Mouse (Mus musculus) intestine, embryonic 15.5 days (tissue): ENCODE results near the gene Msh4. TPM values are rescaled to one million over a fixed set of nuclear protein-coding genes. Genes with fewer than 3 reads are reported as not detected.
"Not testable (repeated sequence)": the region's sequence is repeated elsewhere in the genome, so short reads cannot be mapped to it uniquely, and the experiment has no call there.

ENCODE experiments used
- ATAC-seq: fragments of 200-750 bp; cut with Nextera tagmentation; 2 replicates; pipeline ENCODE4 v1.8.0; 2017; ENCODE audit warnings: moderate TSS enrichment, moderate library complexity
- H3K27ac ChIP-seq: fragments of 300-500 bp; sonication (generic); 2 replicates; pipeline ENCODE4 v1.5.1; 2015; ENCODE audit warnings: mild to moderate bottlenecking, inconsistent platforms
- H3K27me3 ChIP-seq: fragments of 300-500 bp; sonication (generic); replicated peaks from 2 replicates; pipeline ENCODE4 v1.6.1; 2015; ENCODE audit warnings: inconsistent platforms
- H3K36me3 ChIP-seq: fragments of 300-500 bp; sonication (generic); 2 replicates; pipeline ENCODE4 v1.6.1; 2015; ENCODE audit warnings: inconsistent platforms
- H3K4me1 ChIP-seq: fragments of 300-500 bp; sonication (generic); replicated peaks from 2 replicates; pipeline ENCODE4 v1.6.1; 2015; ENCODE audit warnings: inconsistent platforms
- H3K4me2 ChIP-seq: fragments of 300-500 bp; sonication (generic); replicated peaks from 2 replicates; pipeline ENCODE4 v1.6.1; 2015; ENCODE audit warnings: mild to moderate bottlenecking, inconsistent platforms
- H3K4me3 ChIP-seq: fragments of 300-500 bp; sonication (generic); replicated peaks from 2 replicates; pipeline ENCODE4 v1.5.1; 2015; ENCODE audit warnings: inconsistent platforms
- H3K9ac ChIP-seq: fragments of 300-500 bp; sonication (generic); 2 replicates; pipeline ENCODE4 v1.6.1; 2015; ENCODE audit warnings: inconsistent platforms
- H3K9me3 ChIP-seq: fragments of 300-500 bp; sonication (generic); 2 replicates; pipeline ENCODE4 v1.6.1; 2016; ENCODE audit warnings: inconsistent platforms
- WGBS: fragments of 180-500 bp; shearing (Covaris S2); methylation state at CpG from one replicate; pipeline ENCODE4 v1.1.7; 2015; 5-methylcytosine and 5-hydroxymethylcytosine counted together
- polyA plus RNA-seq: library from polyadenylated mRNA; unstranded; fragments of >200 nt; fragmentation: Nextera tagmentation; extraction: Ambion mirVana; gene quantifications from 2 replicates; pipeline ENCODE4 v1.2.1, GENCODE M21; 2015

The Msh4 gene
- polyA plus RNA-seq, 1 experiment from 2014 or later: 0.04 TPM

DNA sequence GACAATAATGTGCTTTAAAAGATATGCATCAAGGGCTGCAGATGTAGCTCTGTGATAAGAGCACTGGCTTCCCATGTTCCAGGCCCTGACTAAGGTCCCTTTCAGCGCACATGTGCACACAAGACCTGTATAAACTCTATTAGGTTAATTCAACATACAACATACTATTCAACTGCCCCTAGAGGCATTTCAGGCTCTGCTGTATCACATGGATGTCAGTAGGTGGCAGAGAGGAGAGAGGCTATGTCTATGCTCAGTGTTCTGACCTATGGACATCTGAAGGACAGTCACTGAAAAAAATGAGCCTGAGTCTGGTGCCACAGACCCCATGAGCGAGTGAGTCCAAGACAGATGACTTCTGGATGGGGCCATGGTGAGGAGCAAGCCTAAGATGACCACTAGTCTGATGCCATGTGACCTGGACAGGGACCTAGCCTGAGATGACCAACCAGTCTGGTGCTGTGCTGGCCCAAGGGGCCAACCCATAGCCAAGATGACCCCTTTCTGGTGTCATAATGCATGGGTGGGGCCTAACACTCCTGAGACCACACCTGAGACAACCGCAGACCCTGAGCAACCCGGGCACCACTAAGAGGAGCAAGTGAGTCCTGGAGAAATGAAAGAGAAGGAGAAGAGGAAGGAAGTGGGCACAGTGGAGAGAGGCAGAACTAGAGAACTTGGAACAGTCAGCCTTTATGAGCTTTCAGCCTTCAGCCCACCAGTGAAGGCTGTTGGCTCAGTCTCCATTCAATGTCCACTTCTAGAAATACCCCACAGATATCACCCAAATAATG, 41.1 kb downstream of the Msh4 start:
- 0 out of 2 replicates have a peak, but pooled peaks have one; percentile 12 for ATAC-seq
- Histone ChIP-seq H3K9me3 (no peaks in the 10 kb centered on the region), H3K27me3 (no peaks in the 10 kb centered on the region), H3K4me2 (no peak overlapping the region), H3K9ac (no peak overlapping the region), H3K4me3 (no peak overlapping the region), H3K36me3 (no peaks in the 10 kb centered on the region), H3K27ac (no peak overlapping the region), H3K4me1 (no peaks in the 10 kb centered on the region)
- 90% methylated on average over 4 of the region's 4 CpGs for WGBS

DNA sequence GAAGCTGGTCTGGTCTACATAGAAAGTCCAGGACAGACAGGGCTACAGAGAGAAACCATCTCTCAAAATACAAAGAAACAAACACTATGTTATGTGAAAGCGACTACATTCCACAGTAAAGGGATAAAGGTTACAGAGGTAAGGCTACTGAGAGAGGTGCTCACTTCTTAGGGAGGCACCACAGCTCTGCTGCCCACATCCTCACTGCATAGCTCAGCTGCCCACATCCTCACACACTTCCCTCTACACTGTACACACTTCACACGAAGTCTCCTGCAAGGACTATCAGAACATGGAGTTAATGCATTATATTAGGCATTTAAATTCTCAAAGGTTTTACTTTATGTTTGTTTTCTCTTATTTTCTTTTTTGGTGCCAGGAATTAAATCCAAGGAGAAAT, 42.1 kb downstream of the Msh4 start:
- no peak overlapping the region for H3K4me3 ChIP-seq
- no peaks in the 10 kb centered on the region for H3K36me3 ChIP-seq
- WGBS: 82% methylated on average over 2 of the region's 2 CpGs
- ATAC-seq: no peak
- no peak overlapping the region for H3K27ac ChIP-seq
- H3K27me3 ChIP-seq: no peaks in the 10 kb centered on the region
- no peaks in the 10 kb centered on the region for H3K4me1 ChIP-seq
- H3K9ac ChIP-seq: no peak overlapping the region
- no peaks in the 10 kb centered on the region for H3K9me3 ChIP-seq
- no peak overlapping the region for H3K4me2 ChIP-seq

DNA sequence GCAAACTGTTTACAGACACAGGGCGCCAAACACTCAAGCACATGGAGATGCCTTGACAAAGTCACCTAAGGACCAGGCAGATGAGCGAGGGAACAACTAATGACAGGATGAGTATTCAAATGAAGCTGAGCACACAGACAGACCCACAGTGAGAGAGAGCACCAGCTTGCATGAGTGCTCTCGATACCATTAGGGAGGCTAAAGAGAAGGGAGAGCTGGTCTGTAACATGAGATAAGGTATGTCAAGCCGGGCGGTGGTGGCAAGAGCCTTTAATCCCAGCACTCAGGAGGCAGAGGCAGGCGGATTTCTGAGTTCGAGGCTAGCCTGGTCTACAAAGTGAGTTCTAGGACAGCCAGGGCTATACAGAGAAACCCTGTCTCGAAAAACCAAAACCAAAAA, 45.5 kb downstream of the Msh4 start:
- not testable (repeated sequence) for H3K9ac ChIP-seq, H3K4me2 ChIP-seq, H3K27me3 ChIP-seq, ATAC-seq, H3K27ac ChIP-seq, H3K9me3 ChIP-seq, H3K4me3 ChIP-seq, H3K36me3 ChIP-seq, H3K4me1 ChIP-seq
- WGBS: 86% methylated on average over 8 of the region's 8 CpGs

DNA sequence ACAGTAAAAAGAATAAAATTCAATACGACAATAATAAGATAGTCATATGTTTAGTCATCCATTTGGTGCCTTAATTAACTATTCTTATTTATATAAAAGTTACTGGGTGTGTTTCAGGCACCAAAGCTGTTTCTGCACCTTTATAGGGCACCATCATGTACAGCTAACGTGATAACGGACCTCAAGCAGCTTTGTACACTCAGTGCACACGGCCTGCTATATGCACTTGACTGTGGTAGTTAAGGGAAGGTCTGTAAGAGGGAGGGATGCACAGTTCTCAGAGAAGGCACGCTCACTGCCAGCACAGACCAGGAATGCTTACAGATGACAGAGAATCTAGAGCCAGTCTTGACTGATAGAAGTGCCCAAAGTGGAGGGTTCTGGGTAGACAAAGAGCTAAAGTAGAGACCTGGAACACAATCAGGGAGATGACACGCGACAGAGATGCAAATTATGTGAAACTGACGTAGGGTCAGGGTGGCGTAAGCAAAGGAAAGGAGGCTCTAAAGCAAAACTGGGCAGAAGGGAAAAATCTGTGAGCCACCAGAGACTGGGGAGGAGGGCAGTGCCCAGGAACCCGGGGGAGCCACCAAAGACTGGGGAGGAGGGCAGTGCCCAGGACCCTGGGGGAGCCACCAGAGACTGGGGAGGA, 47.5 kb downstream of the Msh4 start:
- Histone ChIP-seq H3K27me3 (no peaks in the 10 kb centered on the region), H3K4me3 (no peak overlapping the region), H3K36me3 (no peaks in the 10 kb centered on the region), H3K9me3 (no peaks in the 10 kb centered on the region), H3K9ac (no peak overlapping the region), H3K4me2 (no peak overlapping the region), H3K27ac (no peak overlapping the region), H3K4me1 (no peaks in the 10 kb centered on the region)
- WGBS: 79% methylated on average over 10 of the region's 10 CpGs
- no peak for ATAC-seq

DNA sequence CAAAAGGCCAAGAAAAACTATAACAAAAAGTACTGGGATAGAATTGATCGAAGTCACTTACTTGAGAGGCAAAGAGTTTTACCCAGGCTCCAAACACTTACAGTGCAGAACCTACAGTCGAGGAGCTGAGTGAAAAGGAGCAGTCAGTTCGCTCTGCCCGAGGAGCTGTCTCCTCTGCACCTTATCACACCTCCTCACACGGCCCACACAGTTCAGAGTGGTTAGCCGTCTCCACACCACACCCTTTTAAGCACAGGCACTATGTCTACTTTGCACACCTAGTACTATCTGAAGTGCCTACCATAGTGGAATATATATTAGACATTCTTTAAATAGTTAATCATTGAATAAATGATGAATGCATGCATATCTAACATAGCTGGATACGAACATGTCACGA, 53.7 kb downstream of the Msh4 start:
- Histone ChIP-seq H3K9ac (no peak overlapping the region), H3K36me3 (no peaks in the 10 kb centered on the region), H3K4me2 (no peak overlapping the region), H3K27ac (no peak overlapping the region), H3K4me1 (no peaks in the 10 kb centered on the region), H3K27me3 (no peaks in the 10 kb centered on the region), H3K4me3 (no peak overlapping the region), H3K9me3 (no peaks in the 10 kb centered on the region)
- WGBS: 61% methylated on average over 8 of the region's 8 CpGs
- ATAC-seq: peak; percentile 80

DNA sequence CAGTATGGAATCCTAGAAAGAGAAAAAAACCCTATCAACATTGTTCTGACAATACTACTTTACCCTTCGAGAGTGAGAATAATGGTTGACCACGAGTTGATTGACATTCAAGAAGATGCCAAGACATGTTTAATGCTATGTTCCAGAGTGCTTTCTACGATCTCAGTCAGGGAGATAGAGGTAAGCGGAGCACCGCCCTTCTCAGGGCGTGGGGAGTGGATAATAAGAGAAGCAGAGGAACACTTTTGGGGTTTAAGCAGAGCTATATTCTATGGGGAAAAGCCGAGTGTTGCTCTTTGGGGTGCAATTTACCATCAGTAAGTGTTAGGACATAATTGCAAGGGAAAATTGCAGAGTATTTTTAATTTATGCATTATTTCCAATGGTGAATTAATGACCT, 55.2 kb downstream of the Msh4 start:
- 90% methylated on average over 7 of the region's 7 CpGs for WGBS
- ATAC-seq: no peak

DNA sequence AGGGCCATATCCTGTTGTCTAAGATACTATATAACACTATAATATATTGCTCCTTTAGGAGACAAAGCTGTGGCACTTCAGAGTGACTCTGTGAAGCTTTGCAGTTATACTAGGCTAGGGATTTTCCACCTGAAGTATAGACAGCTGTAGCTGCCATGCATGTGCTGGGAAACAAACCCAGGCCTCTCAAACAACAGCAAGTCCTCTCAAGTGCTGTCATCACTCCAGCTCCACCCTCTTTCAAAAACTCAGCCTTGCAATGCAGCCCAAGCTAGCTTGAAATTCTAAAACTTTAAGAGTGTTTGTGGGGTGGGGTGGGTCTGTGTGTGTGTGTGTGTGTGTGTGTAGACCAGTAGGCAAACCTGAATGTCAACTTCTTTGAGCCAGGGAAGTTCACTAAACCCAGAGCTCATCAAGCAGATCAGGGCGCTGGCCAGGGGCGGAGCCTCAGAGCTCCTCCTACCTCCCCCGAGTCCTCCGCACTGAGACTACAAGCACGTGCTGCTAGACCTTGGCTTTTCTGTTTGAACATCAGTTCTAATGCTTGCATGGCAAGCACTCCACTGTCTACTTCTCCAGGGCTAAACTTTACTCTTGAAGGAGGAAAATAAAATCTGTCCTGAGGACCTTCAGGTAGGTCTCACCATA, 56.4 kb downstream of the Msh4 start:
- 7% methylated on average over 5 of the region's 5 CpGs for WGBS
- H3K27ac ChIP-seq: no peak overlapping the region
- no peaks in the 10 kb centered on the region for H3K36me3 ChIP-seq
- H3K4me1 ChIP-seq: no peaks in the 10 kb centered on the region
- no peaks in the 10 kb centered on the region for H3K9me3 ChIP-seq
- H3K27me3 ChIP-seq: no peaks in the 10 kb centered on the region
- H3K4me2 ChIP-seq: no peak overlapping the region
- peak; percentile 91 for ATAC-seq
- H3K4me3 ChIP-seq: no peak overlapping the region
- H3K9ac ChIP-seq: no peak overlapping the region

More for the DNA sequence above, 55.2 kb downstream of the Msh4 start:
- H3K36me3 ChIP-seq: no peaks in the 10 kb centered on the region
- no peak overlapping the region for H3K27ac ChIP-seq
- H3K9ac ChIP-seq: no peak overlapping the region
- H3K4me1 ChIP-seq: no peaks in the 10 kb centered on the region
- H3K4me3 ChIP-seq: no peak overlapping the region
- no peaks in the 10 kb centered on the region for H3K9me3 ChIP-seq
- H3K4me2 ChIP-seq: no peak overlapping the region
- no peaks in the 10 kb centered on the region for H3K27me3 ChIP-seq

DNA sequence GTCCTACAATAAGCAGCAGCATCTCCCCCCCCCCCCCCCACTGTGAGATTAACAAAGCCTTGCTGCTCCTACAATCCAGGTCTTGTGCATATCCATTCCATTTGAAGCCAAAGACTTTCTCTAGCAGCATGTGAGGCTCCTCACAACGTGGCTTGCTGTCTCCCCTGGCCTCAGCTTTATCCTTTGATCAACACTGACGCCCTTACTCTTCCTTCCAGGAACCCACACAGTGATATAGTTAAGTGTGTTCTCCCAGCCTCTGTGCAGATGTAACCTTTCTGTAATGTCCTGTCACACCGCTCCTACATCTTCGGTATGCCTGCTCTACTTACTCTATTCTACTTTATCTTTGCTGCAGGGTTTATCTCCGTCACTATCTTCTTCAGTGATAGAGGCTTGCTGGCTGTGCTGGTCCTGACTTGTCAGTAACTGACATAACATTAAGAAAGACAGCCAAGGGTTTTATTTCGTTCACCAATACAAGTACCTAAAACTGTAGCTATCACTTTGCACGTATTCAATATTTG, 58.7 kb downstream of the Msh4 start:
- Histone ChIP-seq H3K27me3 (no peaks in the 10 kb centered on the region), H3K36me3 (no peaks in the 10 kb centered on the region), H3K9me3 (no peaks in the 10 kb centered on the region), H3K4me2 (no peak overlapping the region), H3K9ac (no peak overlapping the region), H3K4me3 (no peak overlapping the region), H3K4me1 (no peaks in the 10 kb centered on the region), H3K27ac (no peak overlapping the region)
- 75% methylated on average over 7 of the region's 7 CpGs for WGBS
- no peak for ATAC-seq

DNA sequence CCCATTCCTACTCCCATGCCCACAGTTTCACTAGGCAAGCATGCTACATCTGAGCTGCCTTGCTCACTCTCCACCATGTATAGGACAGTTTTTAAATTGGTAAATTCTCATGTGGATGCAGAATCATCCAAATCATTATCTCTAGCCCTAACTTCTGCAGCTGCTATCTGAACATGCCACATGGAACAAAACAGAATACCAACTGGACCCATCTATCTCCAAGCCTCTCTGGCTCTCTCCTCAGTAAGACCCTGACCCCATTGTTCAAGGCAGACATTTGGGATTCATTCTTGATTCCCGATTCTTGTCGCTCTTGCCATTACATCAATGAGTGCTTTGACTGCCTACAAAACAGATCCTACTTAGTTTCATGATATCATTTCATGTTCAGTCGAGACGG, 59.8 kb downstream of the Msh4 start:
- ATAC-seq: no peak
- Histone ChIP-seq H3K27me3 (no peaks in the 10 kb centered on the region), H3K9me3 (no peaks in the 10 kb centered on the region), H3K36me3 (no peaks in the 10 kb centered on the region), H3K27ac (no peak overlapping the region), H3K9ac (no peak overlapping the region), H3K4me3 (no peak overlapping the region), H3K4me2 (no peak overlapping the region), H3K4me1 (no peaks in the 10 kb centered on the region)
- 93% methylated on average over 4 of the region's 4 CpGs for WGBS

DNA sequence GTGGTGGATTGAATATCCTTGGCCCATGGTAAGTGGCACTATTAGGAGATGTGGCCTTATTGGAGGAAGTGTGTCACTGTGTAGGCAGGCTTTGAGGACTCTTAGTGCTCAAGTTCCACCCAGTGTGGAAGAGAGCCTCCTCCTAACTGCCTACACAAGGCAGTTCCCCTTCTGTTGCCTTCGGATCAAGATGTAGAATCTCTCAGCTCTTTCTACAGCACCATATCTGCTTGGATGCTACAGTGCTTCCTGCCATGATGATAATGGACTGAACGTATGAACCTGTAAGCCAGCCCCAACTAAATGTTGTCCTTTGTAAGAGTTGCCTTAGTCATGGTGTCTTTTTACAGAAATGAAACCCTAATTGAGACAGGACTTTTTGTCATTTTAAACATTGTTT, 60.4 kb downstream of the Msh4 start:
- Histone ChIP-seq H3K4me3 (no peak overlapping the region), H3K36me3 (no peaks in the 10 kb centered on the region), H3K27ac (no peak overlapping the region), H3K9me3 (no peaks in the 10 kb centered on the region), H3K27me3 (no peaks in the 10 kb centered on the region), H3K4me1 (no peaks in the 10 kb centered on the region), H3K4me2 (no peak overlapping the region), H3K9ac (no peak overlapping the region)
- no peak for ATAC-seq
- WGBS: 91% methylated on average over 2 of the region's 2 CpGs

DNA sequence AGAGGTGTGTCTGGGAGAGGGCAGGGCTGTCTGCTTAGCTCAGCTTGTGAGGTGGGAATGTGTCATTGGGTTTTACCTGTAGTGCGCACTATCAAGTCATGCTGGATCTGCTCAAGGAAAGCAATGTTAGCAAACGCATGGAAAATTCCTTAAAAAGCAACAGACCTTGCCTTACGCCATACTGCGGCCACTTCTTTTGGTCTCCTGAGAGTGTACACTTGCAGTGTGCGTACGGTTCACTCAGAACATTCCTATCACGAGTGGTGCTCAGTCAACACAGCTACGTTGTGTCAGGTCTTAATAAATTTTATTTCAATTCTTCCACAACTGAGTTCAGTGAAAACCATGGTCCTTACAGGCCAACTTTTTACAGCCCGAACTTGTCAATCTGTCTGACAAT, 61.2 kb downstream of the Msh4 start:
- H3K4me2 ChIP-seq: no peak overlapping the region
- no peaks in the 10 kb centered on the region for H3K36me3 ChIP-seq
- 94% methylated on average over 9 of the region's 9 CpGs for WGBS

DNA sequence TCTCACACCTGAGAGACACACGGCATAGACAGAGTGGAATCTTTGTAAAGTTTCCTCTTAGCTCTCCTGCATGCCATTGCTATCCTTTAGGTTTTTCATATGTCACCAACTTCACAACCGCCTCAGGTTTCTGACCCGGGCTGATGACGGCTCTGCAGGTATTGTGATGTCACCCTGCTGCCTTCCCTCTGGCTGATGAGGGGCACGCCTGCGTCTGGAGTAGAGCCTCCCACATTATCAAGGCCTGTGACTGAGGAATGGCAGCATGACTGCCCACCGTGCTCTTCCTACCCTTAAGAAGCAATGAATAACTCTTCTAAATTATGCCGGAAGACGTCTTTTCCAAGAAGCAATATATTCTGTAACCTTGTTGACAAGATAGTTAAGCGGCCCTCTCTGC, 61.9 kb downstream of the Msh4 start, which contains the start of gene Asb17:
Gene Asb17, plus strand, starts transcription at position 180 of the 400 bp plus-strand sequence.
- no peak for ATAC-seq
- H3K4me2 ChIP-seq: no peak within 1 kb of the TSS
- 85% methylated on average over 10 of the region's 10 CpGs for WGBS

More for the DNA sequence above, 61.2 kb downstream of the Msh4 start:
- Histone ChIP-seq H3K4me3 (no peak overlapping the region), H3K4me1 (no peaks in the 10 kb centered on the region), H3K27me3 (no peaks in the 10 kb centered on the region), H3K9ac (no peak overlapping the region), H3K9me3 (no peaks in the 10 kb centered on the region), H3K27ac (no peak overlapping the region)
- no peak for ATAC-seq

More for the DNA sequence above, 61.9 kb downstream of the Msh4 start, which contains the start of gene Asb17:
- no peaks in the 10 kb centered on the region for H3K27me3 ChIP-seq
- H3K36me3 ChIP-seq: no peaks in the 10 kb centered on the region
- H3K9ac ChIP-seq: no peak within 1 kb of the TSS
- H3K4me1 ChIP-seq: no peaks in the 10 kb centered on the region
- no peak within 1 kb of the TSS for H3K4me3 ChIP-seq
- H3K27ac ChIP-seq: no peak within 1 kb of the TSS
- no peaks in the 10 kb centered on the region for H3K9me3 ChIP-seq
